Mouse (Mus musculus): ENCODE data around the gene Asns. TPM values are rescaled to one million over a fixed set of nuclear protein-coding genes. Genes with fewer than 3 reads are reported as not detected.

Asns gene
- 18.2 and 22.6 TPM in 2 replicates for polyA plus RNA-seq (2014; fragmentation: Nextera tagmentation; extraction: Ambion mirVana)

GRCm38 (mm10) chr6:7692884-7693585 is at the start of gene Asns:
Asns (minus strand) TSS chr6:7693254.
- peak within 1 kb of the TSS; percentile 63 to 67 for H3K4me3 ChIP-seq (ENCODE audit: control insufficient read depth in 1 of 2, insufficient read depth in 1 of 2, low read depth in 1 of 2, low read length in 2 of 2)
- ATAC-seq (ENCODE audit: insufficient number of reproducible peaks, insufficient read depth, low FRiP score, low read depth) = peak; percentile 79
- peak within 1 kb of the TSS; percentile 95 for H3K4me2 ChIP-seq (ENCODE audit: low read length)
- WGBS = under 1% methylated on average over 51 of the region's 51 CpGs
- H3K4me1 ChIP-seq (ENCODE audit: control insufficient read depth in 2 of 2, insufficient read depth in 2 of 2, low read length in 2 of 2) = peaks cover 2 to 4% of the 10 kb centered on the region in 2 experiments; a peak in 2 of 4 replicates
- H3K9ac ChIP-seq (ENCODE audit: low read length) = peak within 1 kb of the TSS; percentile 71
- H3K27me3 ChIP-seq (ENCODE audit: control insufficient read depth, insufficient read depth, low read length) = no peaks in the 10 kb centered on the region
- no peak within 1 kb of the TSS for H3K27ac ChIP-seq (replicated peaks in 1 of 2; ENCODE audit: control insufficient read depth in 1 of 2, insufficient read depth in 1 of 2, low read depth in 2 of 2, low read length in 2 of 2)
- no peaks in the 10 kb centered on the region for H3K9me3 ChIP-seq (ENCODE audit: control insufficient read depth, low read length)
- no peaks in the 10 kb centered on the region for H3K36me3 ChIP-seq (ENCODE audit: control insufficient read depth, insufficient read depth, low read length)

- WGBS = 52% methylated on average over 3 of the region's 3 CpGs
- H3K36me3 ChIP-seq (ENCODE audit: control insufficient read depth, insufficient read depth, low read length) = no peaks in the 10 kb centered on the region
- no peaks in the 10 kb centered on the region for H3K27me3 ChIP-seq (ENCODE audit: control insufficient read depth, insufficient read depth, low read length)
- ATAC-seq (ENCODE audit: insufficient number of reproducible peaks, insufficient read depth, low FRiP score, low read depth) = no peak
- no peak overlapping the region for H3K9ac ChIP-seq (ENCODE audit: low read length)
- peaks cover 0 to 6% of the 10 kb centered on the region in 2 experiments for H3K4me1 ChIP-seq (ENCODE audit: control insufficient read depth in 2 of 2, insufficient read depth in 2 of 2, low read length in 2 of 2)
- no peak overlapping the region for H3K27ac ChIP-seq (replicated peaks in 1 of 2; ENCODE audit: control insufficient read depth in 1 of 2, insufficient read depth in 1 of 2, low read depth in 2 of 2, low read length in 2 of 2)
- H3K4me3 ChIP-seq (ENCODE audit: control insufficient read depth in 1 of 2, insufficient read depth in 1 of 2, low read depth in 1 of 2, low read length in 2 of 2) = no peak overlapping the region
- H3K9me3 ChIP-seq (ENCODE audit: control insufficient read depth, low read length) = no peaks in the 10 kb centered on the region
- no peak overlapping the region for H3K4me2 ChIP-seq (ENCODE audit: low read length)
These were observed 48.7 kb upstream of the Asns start for GRCm38 (mm10) chr6:7741721-7742120.

GRCm38 (mm10) chr6:7737842-7738241 is 44.8 kb upstream of the Asns start:
- Histone ChIP-seq H3K36me3 (ENCODE audit: control insufficient read depth, insufficient read depth, low read length) (no peaks in the 10 kb centered on the region), H3K9me3 (ENCODE audit: control insufficient read depth, low read length) (no peaks in the 10 kb centered on the region), H3K4me1 (ENCODE audit: control insufficient read depth in 2 of 2, insufficient read depth in 2 of 2, low read length in 2 of 2) (peaks cover 0 to 6% of the 10 kb centered on the region in 2 experiments), H3K27ac (replicated peaks in 1 of 2; ENCODE audit: control insufficient read depth in 1 of 2, insufficient read depth in 1 of 2, low read depth in 2 of 2, low read length in 2 of 2) (no peak overlapping the region), H3K9ac (ENCODE audit: low read length) (no peak overlapping the region), H3K4me3 (ENCODE audit: control insufficient read depth in 1 of 2, insufficient read depth in 1 of 2, low read depth in 1 of 2, low read length in 2 of 2) (no peak overlapping the region), H3K4me2 (ENCODE audit: low read length) (no peak overlapping the region), H3K27me3 (ENCODE audit: control insufficient read depth, insufficient read depth, low read length) (no peaks in the 10 kb centered on the region)
- WGBS = 81% methylated on average over 2 of the region's 2 CpGs
- ATAC-seq (ENCODE audit: insufficient number of reproducible peaks, insufficient read depth, low FRiP score, low read depth) = no peak

GRCm38 (mm10) chr6:7732754-7733708 is 40.0 kb upstream of the Asns start:
- Histone ChIP-seq H3K36me3 (ENCODE audit: control insufficient read depth, insufficient read depth, low read length) (no peaks in the 10 kb centered on the region), H3K27me3 (ENCODE audit: control insufficient read depth, insufficient read depth, low read length) (no peaks in the 10 kb centered on the region), H3K4me3 (ENCODE audit: control insufficient read depth in 1 of 2, insufficient read depth in 1 of 2, low read depth in 1 of 2, low read length in 2 of 2) (no peak overlapping the region), H3K9ac (ENCODE audit: low read length) (no peak overlapping the region), H3K9me3 (ENCODE audit: control insufficient read depth, low read length) (no peaks in the 10 kb centered on the region), H3K27ac (replicated peaks in 1 of 2; ENCODE audit: control insufficient read depth in 1 of 2, insufficient read depth in 1 of 2, low read depth in 2 of 2, low read length in 2 of 2) (no peak overlapping the region), H3K4me1 (ENCODE audit: control insufficient read depth in 2 of 2, insufficient read depth in 2 of 2, low read length in 2 of 2) (no peaks in the 10 kb centered on the region), H3K4me2 (ENCODE audit: low read length) (no peak overlapping the region)
- WGBS = 38% methylated on average over 12 of the region's 12 CpGs
- ATAC-seq (ENCODE audit: insufficient number of reproducible peaks, insufficient read depth, low FRiP score, low read depth) = no peak

- Histone ChIP-seq H3K36me3 (ENCODE audit: control insufficient read depth, insufficient read depth, low read length) (no peaks in the 10 kb centered on the region), H3K9ac (ENCODE audit: low read length) (no peak overlapping the region), H3K4me2 (ENCODE audit: low read length) (no peak overlapping the region), H3K4me3 (ENCODE audit: control insufficient read depth in 1 of 2, insufficient read depth in 1 of 2, low read depth in 1 of 2, low read length in 2 of 2) (no peak overlapping the region), H3K9me3 (ENCODE audit: control insufficient read depth, low read length) (no peaks in the 10 kb centered on the region), H3K27ac (replicated peaks in 1 of 2; ENCODE audit: control insufficient read depth in 1 of 2, insufficient read depth in 1 of 2, low read depth in 2 of 2, low read length in 2 of 2) (no peak overlapping the region), H3K4me1 (ENCODE audit: control insufficient read depth in 2 of 2, insufficient read depth in 2 of 2, low read length in 2 of 2) (no peaks in the 10 kb centered on the region), H3K27me3 (ENCODE audit: control insufficient read depth, insufficient read depth, low read length) (no peaks in the 10 kb centered on the region)
- ATAC-seq (ENCODE audit: insufficient number of reproducible peaks, insufficient read depth, low FRiP score, low read depth) = no peak
- 48% methylated on average over 6 of the region's 6 CpGs for WGBS
These were observed 39.0 kb upstream of the Asns start for GRCm38 (mm10) chr6:7732097-7732496.

GRCm38 (mm10) chr6:7729128-7729527 is 36.1 kb upstream of the Asns start:
- Histone ChIP-seq H3K9me3 (ENCODE audit: control insufficient read depth, low read length) (no peaks in the 10 kb centered on the region), H3K9ac (ENCODE audit: low read length) (no peak overlapping the region), H3K4me2 (ENCODE audit: low read length) (no peak overlapping the region), H3K36me3 (ENCODE audit: control insufficient read depth, insufficient read depth, low read length) (no peaks in the 10 kb centered on the region), H3K4me1 (ENCODE audit: control insufficient read depth in 2 of 2, insufficient read depth in 2 of 2, low read length in 2 of 2) (no peaks in the 10 kb centered on the region), H3K27me3 (ENCODE audit: control insufficient read depth, insufficient read depth, low read length) (no peaks in the 10 kb centered on the region), H3K4me3 (ENCODE audit: control insufficient read depth in 1 of 2, insufficient read depth in 1 of 2, low read depth in 1 of 2, low read length in 2 of 2) (no peak overlapping the region), H3K27ac (replicated peaks in 1 of 2; ENCODE audit: control insufficient read depth in 1 of 2, insufficient read depth in 1 of 2, low read depth in 2 of 2, low read length in 2 of 2) (no peak overlapping the region)
- ATAC-seq (ENCODE audit: insufficient number of reproducible peaks, insufficient read depth, low FRiP score, low read depth) = no peak
- 72% methylated on average over 2 of the region's 2 CpGs for WGBS

- no peak overlapping the region for H3K27ac ChIP-seq (replicated peaks in 1 of 2; ENCODE audit: control insufficient read depth in 1 of 2, insufficient read depth in 1 of 2, low read depth in 2 of 2, low read length in 2 of 2)
- no peak for ATAC-seq (ENCODE audit: insufficient number of reproducible peaks, insufficient read depth, low FRiP score, low read depth)
- H3K27me3 ChIP-seq (ENCODE audit: control insufficient read depth, insufficient read depth, low read length) = no peaks in the 10 kb centered on the region
- H3K4me1 ChIP-seq (ENCODE audit: control insufficient read depth in 2 of 2, insufficient read depth in 2 of 2, low read length in 2 of 2) = no peaks in the 10 kb centered on the region
- H3K4me2 ChIP-seq (ENCODE audit: low read length) = no peak overlapping the region
- WGBS = 80% methylated on average over 5 of the region's 5 CpGs
- H3K9ac ChIP-seq (ENCODE audit: low read length) = no peak overlapping the region
- no peaks in the 10 kb centered on the region for H3K36me3 ChIP-seq (ENCODE audit: control insufficient read depth, insufficient read depth, low read length)
- H3K4me3 ChIP-seq (ENCODE audit: control insufficient read depth in 1 of 2, insufficient read depth in 1 of 2, low read depth in 1 of 2, low read length in 2 of 2) = no peak overlapping the region
- H3K9me3 ChIP-seq (ENCODE audit: control insufficient read depth, low read length) = no peaks in the 10 kb centered on the region
These were observed 35.2 kb upstream of the Asns start for GRCm38 (mm10) chr6:7728241-7728640.
